9 mouse cellular contexts compared by ENCODE assay signal in the genomic region with DNA sequence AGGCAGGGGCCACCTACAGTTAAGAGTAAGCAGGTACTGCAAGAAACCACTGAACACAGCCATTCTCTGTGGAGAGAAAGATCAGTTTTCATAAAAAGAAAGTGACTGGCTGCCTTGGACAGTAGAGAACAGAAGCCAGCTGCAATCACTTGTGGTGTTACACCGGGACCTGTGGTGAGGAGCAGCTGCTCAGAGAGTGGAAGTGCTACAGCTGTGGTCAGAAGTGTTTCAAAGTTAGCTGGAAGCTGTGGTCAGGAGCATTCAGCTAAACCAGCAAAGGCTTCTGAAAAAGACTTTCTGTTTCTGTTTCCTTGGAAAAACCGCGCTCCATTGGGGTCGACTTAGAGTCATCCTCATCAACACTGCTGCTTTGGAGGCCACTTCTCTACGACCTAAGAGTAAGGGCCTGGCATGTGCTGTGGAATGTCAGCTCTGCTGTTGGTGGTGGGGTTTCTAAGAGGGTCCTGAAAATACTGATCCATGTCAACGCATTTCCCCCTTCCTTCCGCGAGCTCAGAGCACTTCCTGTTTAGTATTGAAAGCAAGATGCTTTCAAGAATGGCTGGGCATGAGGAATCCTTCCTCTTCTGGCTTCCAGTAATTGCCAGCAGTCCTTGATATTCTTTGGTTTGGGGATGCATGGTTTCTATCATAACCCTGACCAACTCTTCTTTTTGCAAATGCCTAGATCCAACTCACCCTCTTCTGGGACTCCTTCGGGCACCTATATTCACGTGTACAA.
A peak's percentile ranks its signal among the peaks of the same experiment; 100 is the strongest.
DNase-seq lines count a peak whose midpoint lies in the region; ATAC-seq and TF ChIP-seq lines count a peak whose summit lies in the region.
"Had no signal": no experiment of that assay in that cellular context is flagged by ENCODE, and none has a peak within 500 bp of the region (broad histone marks: within the 10 kb centered on the region; RNA-seq: fewer than 3 reads in every experiment).

No protein-coding gene starts in this region.

- TF ChIP-seq POLR2A in limb, embryonic 14.5 days (IDR thresholded peaks at IDR 0.05; ENCODE audit: borderline replicate concordance, extremely low read depth, insufficient read depth, insufficient read length) = no peak

- no peak overlapping the region for H3K27ac ChIP-seq in limb, embryonic 12.5 days
- H3K27ac ChIP-seq in limb, embryonic 10.5 days = no peak overlapping the region
- 0 out of 2 replicates have a peak overlapping the region, but pooled peaks have one; percentile 44 for H3K27ac ChIP-seq in embryonic facial prominence, embryonic 14.5 days (replicated peaks; ENCODE audit: low read depth, low read length)
- H3K27ac ChIP-seq in limb, embryonic 14.5 days (replicated peaks; ENCODE audit: low read depth, low read length) = no peak overlapping the region
- 0 out of 2 replicates have a peak overlapping the region, but pooled peaks have one; percentile 13 for H3K27ac ChIP-seq in stomach, postnatal 0 days (replicated peaks)
- no peak overlapping the region for H3K27ac ChIP-seq in forebrain, embryonic 16.5 days (ENCODE audit: low read length)
- no peak overlapping the region for H3K27ac ChIP-seq in forebrain, embryonic 15.5 days (replicated peaks)
- H3K27ac ChIP-seq: left cerebral cortex, adult 2 months had no signal

- H3K4me1 ChIP-seq in limb, embryonic 12.5 days (replicated peaks) = no peaks in the 10 kb centered on the region
- no peaks in the 10 kb centered on the region for H3K4me1 ChIP-seq in limb, embryonic 10.5 days
- no peaks in the 10 kb centered on the region for H3K4me1 ChIP-seq in embryonic facial prominence, embryonic 14.5 days (ENCODE audit: control insufficient read depth, insufficient read depth, low read length)
- no peaks in the 10 kb centered on the region for H3K4me1 ChIP-seq in limb, embryonic 14.5 days (ENCODE audit: control insufficient read depth, insufficient read depth, low read length)
- H3K4me1 ChIP-seq in stomach, postnatal 0 days (replicated peaks; ENCODE audit: control insufficient read depth, insufficient read depth) = no peaks in the 10 kb centered on the region
- no peaks in the 10 kb centered on the region for H3K4me1 ChIP-seq in forebrain, embryonic 16.5 days (replicated peaks; ENCODE audit: control insufficient read depth, insufficient read depth, low read length)
- no peaks in the 10 kb centered on the region for H3K4me1 ChIP-seq in forebrain, embryonic 15.5 days

- H3K4me2 ChIP-seq in limb, embryonic 12.5 days = no peak overlapping the region
- H3K4me2 ChIP-seq in embryonic facial prominence, embryonic 14.5 days (ENCODE audit: low read depth, low read length) = no peak overlapping the region
- H3K4me2 ChIP-seq in limb, embryonic 14.5 days (replicated peaks; ENCODE audit: low read depth, low read length, severe bottlenecking) = no peak overlapping the region
- peak overlapping the region; percentile 17; the same call in 1 of the 2 replicates for H3K4me2 ChIP-seq in stomach, postnatal 0 days (replicated peaks; ENCODE audit: low read depth)
- no peak overlapping the region for H3K4me2 ChIP-seq in forebrain, embryonic 16.5 days (ENCODE audit: low read length)
- no peak overlapping the region for H3K4me2 ChIP-seq in forebrain, embryonic 15.5 days (replicated peaks)

- no peak overlapping the region for H3K9ac ChIP-seq in limb, embryonic 12.5 days (replicated peaks)
- H3K9ac ChIP-seq in embryonic facial prominence, embryonic 14.5 days (ENCODE audit: low read depth, low read length) = no peak overlapping the region
- H3K9ac ChIP-seq in limb, embryonic 14.5 days (ENCODE audit: low read depth, low read length, severe bottlenecking) = no peak overlapping the region
- no peak overlapping the region for H3K9ac ChIP-seq in stomach, postnatal 0 days (ENCODE audit: low read length)
- H3K9ac ChIP-seq in forebrain, embryonic 16.5 days (replicated peaks; ENCODE audit: low read depth, low read length) = no peak overlapping the region
- no peak overlapping the region for H3K9ac ChIP-seq in forebrain, embryonic 15.5 days (replicated peaks)

- no peak for TF ChIP-seq EP300 in stomach, postnatal 0 days (optimal IDR thresholded peaks at IDR 0.05)

- no peaks in the 10 kb centered on the region for H3K27me3 ChIP-seq in limb, embryonic 12.5 days
- H3K27me3 ChIP-seq in limb, embryonic 10.5 days (ENCODE audit: low read depth, poor library complexity, severe bottlenecking) = no peaks in the 10 kb centered on the region
- H3K27me3 ChIP-seq in embryonic facial prominence, embryonic 14.5 days (replicated peaks; ENCODE audit: control insufficient read depth, insufficient read depth, low read length) = no peaks in the 10 kb centered on the region
- no peaks in the 10 kb centered on the region for H3K27me3 ChIP-seq in limb, embryonic 14.5 days (ENCODE audit: control insufficient read depth, insufficient read depth, low read length)
- no peaks in the 10 kb centered on the region for H3K27me3 ChIP-seq in stomach, postnatal 0 days (ENCODE audit: control insufficient read depth, insufficient read depth, low read length)
- H3K27me3 ChIP-seq in forebrain, embryonic 16.5 days (replicated peaks; ENCODE audit: control insufficient read depth, insufficient read depth, low read length) = no peaks in the 10 kb centered on the region
- no peaks in the 10 kb centered on the region for H3K27me3 ChIP-seq in forebrain, embryonic 15.5 days

- ATAC-seq in limb, embryonic 12.5 days (ENCODE audit: insufficient number of reproducible peaks, insufficient read depth, low FRiP score, low TSS enrichment, low read depth) = peak; percentile 59; the same call in 1 of the 2 replicates
- ATAC-seq in embryonic facial prominence, embryonic 14.5 days (ENCODE audit: low read depth) = peak; percentile 76
- ATAC-seq in limb, embryonic 14.5 days (ENCODE audit: low FRiP score, low read depth) = peak; percentile 80
- ATAC-seq in stomach, postnatal 0 days (ENCODE audit: low FRiP score, low TSS enrichment) = peak; percentile 56; the same call in 1 of the 2 replicates
- no peak for ATAC-seq in forebrain, embryonic 16.5 days
- no peak for ATAC-seq in forebrain, embryonic 15.5 days (replicated peaks)

- no peaks in the 10 kb centered on the region; the same call in 1 of the 2 replicates for H3K9me3 ChIP-seq in limb, embryonic 12.5 days
- H3K9me3 ChIP-seq in limb, embryonic 10.5 days (replicated peaks) = no peaks in the 10 kb centered on the region
- no peaks in the 10 kb centered on the region for H3K9me3 ChIP-seq in embryonic facial prominence, embryonic 14.5 days (ENCODE audit: control insufficient read depth, low read length)
- no peaks in the 10 kb centered on the region for H3K9me3 ChIP-seq in limb, embryonic 14.5 days (ENCODE audit: control insufficient read depth, low read length)
- no peaks in the 10 kb centered on the region for H3K9me3 ChIP-seq in stomach, postnatal 0 days (ENCODE audit: control insufficient read depth, low read length)
- no peaks in the 10 kb centered on the region for H3K9me3 ChIP-seq in forebrain, embryonic 16.5 days (ENCODE audit: control insufficient read depth, low read length)
- no peaks in the 10 kb centered on the region for H3K9me3 ChIP-seq in forebrain, embryonic 15.5 days

- TF ChIP-seq CTCF in stomach, postnatal 0 days (IDR thresholded peaks at IDR 0.05; ENCODE audit: low read depth) = no peak

- WGBS in limb, embryonic 12.5 days = 84% methylated on average over 10 of the region's 10 CpGs
- 94% methylated on average over 10 of the region's 10 CpGs for WGBS in limb, embryonic 10.5 days
- 76% methylated on average over 10 of the region's 10 CpGs for WGBS in embryonic facial prominence, embryonic 14.5 days
- 76% methylated on average over 10 of the region's 10 CpGs for WGBS in limb, embryonic 14.5 days
- 68% methylated on average over 10 of the region's 10 CpGs for WGBS in stomach, postnatal 0 days
- WGBS in forebrain, embryonic 16.5 days = 88% methylated on average over 10 of the region's 10 CpGs
- WGBS in forebrain, embryonic 15.5 days = 94% methylated on average over 10 of the region's 10 CpGs

- no peaks in the 10 kb centered on the region for H3K36me3 ChIP-seq in limb, embryonic 12.5 days
- no peaks in the 10 kb centered on the region for H3K36me3 ChIP-seq in limb, embryonic 10.5 days
- H3K36me3 ChIP-seq in embryonic facial prominence, embryonic 14.5 days (ENCODE audit: control insufficient read depth, insufficient read depth, low read length) = no peaks in the 10 kb centered on the region
- no peaks in the 10 kb centered on the region for H3K36me3 ChIP-seq in limb, embryonic 14.5 days (ENCODE audit: control insufficient read depth, insufficient read depth, low read length)
- no peaks in the 10 kb centered on the region for H3K36me3 ChIP-seq in stomach, postnatal 0 days (ENCODE audit: control insufficient read depth, insufficient read depth, low read length)
- H3K36me3 ChIP-seq in forebrain, embryonic 16.5 days (ENCODE audit: control insufficient read depth, insufficient read depth) = no peaks in the 10 kb centered on the region
- no peaks in the 10 kb centered on the region for H3K36me3 ChIP-seq in forebrain, embryonic 15.5 days

- no peak for DNase-seq in limb, embryonic 10.5 days (ENCODE audit: low spot score)
- peak; percentile 79 for DNase-seq in embryonic facial prominence, embryonic 14.5 days (ENCODE audit: low spot score)
- DNase-seq in limb, embryonic 14.5 days (ENCODE audit: low spot score) = peak; percentile 28
- no peak for DNase-seq in stomach, postnatal 0 days (ENCODE audit: low spot score)
- no peak for DNase-seq in retina, postnatal 1 day

- H3K4me3 ChIP-seq in limb, embryonic 12.5 days (replicated peaks) = no peak overlapping the region
- no peak overlapping the region for H3K4me3 ChIP-seq in limb, embryonic 10.5 days
- H3K4me3 ChIP-seq in embryonic facial prominence, embryonic 14.5 days (ENCODE audit: low read depth, low read length) = no peak overlapping the region
- H3K4me3 ChIP-seq in limb, embryonic 14.5 days (replicated peaks; ENCODE audit: low read length) = no peak overlapping the region
- no peak overlapping the region for H3K4me3 ChIP-seq in stomach, postnatal 0 days (ENCODE audit: low read depth, low read length)
- no peak overlapping the region for H3K4me3 ChIP-seq in forebrain, embryonic 16.5 days (replicated peaks; ENCODE audit: low read length)
- no peak overlapping the region for H3K4me3 ChIP-seq in forebrain, embryonic 15.5 days
- H3K4me3 ChIP-seq: left cerebral cortex, adult 2 months had no signal

Comparison
In these comparisons a context has a peak if more than half of its experiments do, and no peak if none do; other contexts are left out.
1. DNase-seq: peak in embryonic facial prominence, embryonic 14.5 days (single experiment) and limb, embryonic 14.5 days (single experiment); none in limb, embryonic 10.5 days (single experiment), stomach, postnatal 0 days (single experiment) and retina, postnatal 1 day (single experiment).
2. ATAC-seq: peak in limb, embryonic 12.5 days (single experiment), embryonic facial prominence, embryonic 14.5 days (single experiment), limb, embryonic 14.5 days (single experiment) and stomach, postnatal 0 days (single experiment); none in forebrain, embryonic 16.5 days (single experiment) and forebrain, embryonic 15.5 days (single experiment).
3. H3K27ac ChIP-seq: peak in embryonic facial prominence, embryonic 14.5 days (single experiment) and stomach, postnatal 0 days (single experiment); none in limb, embryonic 12.5 days (single experiment), limb, embryonic 10.5 days (single experiment), limb, embryonic 14.5 days (single experiment), forebrain, embryonic 16.5 days (single experiment) and forebrain, embryonic 15.5 days (single experiment).